Mouse (Mus musculus): ENCODE results near the gene Cd6. TPM values are rescaled to one million over a fixed set of nuclear protein-coding genes. Genes with fewer than 3 reads are reported as not detected.

Cd6 gene
- polyA plus RNA-seq, 1 experiment from 2014 or later: not detected

DNA sequence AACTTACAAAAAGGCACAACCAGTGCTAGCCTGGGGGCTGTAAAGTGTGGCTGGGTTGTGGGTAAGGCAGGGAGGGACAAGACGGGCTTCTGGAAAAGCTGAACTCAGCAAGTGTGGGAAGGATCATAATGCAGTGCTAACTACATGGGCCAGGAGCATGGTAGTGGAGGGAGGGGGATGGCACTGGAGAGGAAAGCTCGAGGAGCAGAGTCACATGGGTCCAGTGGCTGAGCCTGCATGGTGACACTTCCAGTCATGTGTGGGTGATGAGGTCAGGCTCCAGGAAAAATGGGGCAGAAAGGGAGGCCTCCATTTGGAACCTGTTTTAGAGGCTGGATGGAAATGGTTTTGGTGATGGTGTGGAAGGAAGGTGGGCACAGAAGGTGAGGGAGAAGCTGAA lies 26.7 kb upstream of the Cd6 start:
- H3K36me3 ChIP-seq: peaks cover 59% of the 10 kb centered on the region
- 50% methylated on average over 2 of the region's 2 CpGs for WGBS

DNA sequence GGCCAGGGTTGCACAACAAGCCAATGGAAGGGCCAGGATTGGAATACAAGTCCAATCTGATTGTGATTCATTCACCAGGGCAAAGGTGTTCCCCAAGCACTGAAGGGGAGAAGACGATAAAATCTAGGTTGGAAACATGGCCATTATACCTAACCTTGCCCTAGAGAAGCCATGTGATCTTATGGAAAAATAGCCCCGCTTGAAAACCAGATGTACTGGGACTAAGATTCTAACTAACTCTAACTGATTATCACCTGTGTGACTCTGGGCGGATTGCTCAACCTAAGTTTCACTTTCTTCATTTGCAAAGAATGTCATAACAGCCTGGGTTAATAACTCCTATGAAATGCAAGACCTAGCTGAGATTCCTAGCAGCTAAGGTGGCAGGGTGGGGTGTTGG lies 25.6 kb upstream of the Cd6 start:
- H3K4me1 ChIP-seq (replicated peaks): no peaks in the 10 kb centered on the region
- no peaks in the 10 kb centered on the region for H3K9me3 ChIP-seq
- no peak overlapping the region for H3K27ac ChIP-seq
- H3K27me3 ChIP-seq: no peaks in the 10 kb centered on the region
- H3K4me2 ChIP-seq (replicated peaks): no peak overlapping the region
- no peak overlapping the region for H3K4me3 ChIP-seq (replicated peaks)
- H3K9ac ChIP-seq (replicated peaks): no peak overlapping the region
- ATAC-seq: no peak
- 91% methylated on average over 3 of the region's 3 CpGs for WGBS
- H3K36me3 ChIP-seq: peaks cover 48% of the 10 kb centered on the region

More for the DNA sequence above, 26.7 kb upstream of the Cd6 start:
- Histone ChIP-seq H3K4me3 (replicated peaks) (no peak overlapping the region), H3K9ac (replicated peaks) (no peak overlapping the region), H3K27me3 (no peaks in the 10 kb centered on the region), H3K27ac (no peak overlapping the region; the same call in 1 of the 2 replicates), H3K9me3 (no peaks in the 10 kb centered on the region), H3K4me2 (replicated peaks) (no peak overlapping the region), H3K4me1 (replicated peaks) (no peaks in the 10 kb centered on the region)
- 0 out of 2 replicates have a peak, but pooled peaks have one; percentile 27 for ATAC-seq

- Histone ChIP-seq H3K4me2 (replicated peaks) (no peak overlapping the region), H3K9ac (replicated peaks) (no peak overlapping the region), H3K27me3 (no peaks in the 10 kb centered on the region), H3K27ac (no peak overlapping the region), H3K9me3 (no peaks in the 10 kb centered on the region), H3K4me1 (replicated peaks) (no peaks in the 10 kb centered on the region), H3K4me3 (replicated peaks) (no peak overlapping the region), H3K36me3 (no peaks in the 10 kb centered on the region)
- no peak for ATAC-seq
- 50% methylated on average over 3 of the region's 3 CpGs for WGBS
Observed at GRCm38 (mm10) chr19:10847311-10848087, 17.6 kb upstream of the Cd6 start.

DNA sequence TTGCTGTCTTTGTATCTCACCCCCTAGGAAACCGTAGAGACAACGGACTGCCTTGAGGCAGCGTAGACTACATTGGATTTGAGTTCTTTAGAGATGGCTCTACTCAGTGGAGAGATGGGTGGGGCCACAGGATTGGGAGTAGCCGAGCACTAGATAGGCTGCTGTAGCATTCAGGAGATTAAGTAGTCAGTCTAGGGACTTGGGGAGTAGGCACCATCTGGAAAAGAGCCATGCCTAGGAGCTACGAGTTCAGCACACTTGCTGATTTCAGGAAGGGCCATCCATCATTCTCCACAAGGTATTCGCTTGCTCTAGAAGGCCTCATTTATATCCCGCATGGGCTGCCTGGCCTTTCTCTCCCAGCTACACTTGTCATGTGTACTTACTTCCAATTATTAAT lies 16.3 kb upstream of the Cd6 start:
- Histone ChIP-seq H3K9ac (replicated peaks) (no peak overlapping the region), H3K27me3 (no peaks in the 10 kb centered on the region), H3K36me3 (no peaks in the 10 kb centered on the region), H3K27ac (no peak overlapping the region), H3K4me3 (replicated peaks) (no peak overlapping the region), H3K9me3 (no peaks in the 10 kb centered on the region), H3K4me1 (replicated peaks) (no peaks in the 10 kb centered on the region), H3K4me2 (replicated peaks) (no peak overlapping the region)
- ATAC-seq: no peak
- WGBS: 70% methylated on average over 7 of the region's 7 CpGs

GRCm38 (mm10) chr19:10845454-10845853 lies 15.6 kb upstream of the Cd6 start:
- WGBS: 86% methylated on average over 3 of the region's 3 CpGs

GRCm38 (mm10) chr19:10844206-10844605 lies 14.3 kb upstream of the Cd6 start:
- H3K4me1 ChIP-seq (replicated peaks): no peaks in the 10 kb centered on the region
- no peak overlapping the region for H3K4me3 ChIP-seq (replicated peaks)
- no peaks in the 10 kb centered on the region for H3K27me3 ChIP-seq
- H3K9ac ChIP-seq (replicated peaks): no peak overlapping the region
- 95% methylated on average over 5 of the region's 5 CpGs for WGBS
- no peak overlapping the region for H3K27ac ChIP-seq
- no peaks in the 10 kb centered on the region for H3K9me3 ChIP-seq
- no peaks in the 10 kb centered on the region for H3K36me3 ChIP-seq
- H3K4me2 ChIP-seq (replicated peaks): no peak overlapping the region
- ATAC-seq: no peak

More at GRCm38 (mm10) chr19:10845454-10845853, 15.6 kb upstream of the Cd6 start:
- no peaks in the 10 kb centered on the region for H3K4me1 ChIP-seq (replicated peaks)
- H3K27me3 ChIP-seq: no peaks in the 10 kb centered on the region
- no peaks in the 10 kb centered on the region for H3K36me3 ChIP-seq
- no peak overlapping the region for H3K27ac ChIP-seq
- H3K4me2 ChIP-seq (replicated peaks): no peak overlapping the region
- no peak overlapping the region for H3K4me3 ChIP-seq (replicated peaks)
- H3K9me3 ChIP-seq: no peaks in the 10 kb centered on the region
- ATAC-seq: no peak
- H3K9ac ChIP-seq (replicated peaks): no peak overlapping the region

- Histone ChIP-seq H3K4me2 (replicated peaks) (no peak overlapping the region), H3K27ac (no peak overlapping the region), H3K27me3 (no peaks in the 10 kb centered on the region), H3K36me3 (no peaks in the 10 kb centered on the region), H3K4me1 (replicated peaks) (no peaks in the 10 kb centered on the region), H3K4me3 (replicated peaks) (no peak overlapping the region), H3K9ac (replicated peaks) (no peak overlapping the region), H3K9me3 (no peaks in the 10 kb centered on the region)
- 58% methylated on average over 24 of the region's 24 CpGs for WGBS
- ATAC-seq: no peak
Observed at GRCm38 (mm10) chr19:10842914-10843313, 13.1 kb upstream of the Cd6 start.

DNA sequence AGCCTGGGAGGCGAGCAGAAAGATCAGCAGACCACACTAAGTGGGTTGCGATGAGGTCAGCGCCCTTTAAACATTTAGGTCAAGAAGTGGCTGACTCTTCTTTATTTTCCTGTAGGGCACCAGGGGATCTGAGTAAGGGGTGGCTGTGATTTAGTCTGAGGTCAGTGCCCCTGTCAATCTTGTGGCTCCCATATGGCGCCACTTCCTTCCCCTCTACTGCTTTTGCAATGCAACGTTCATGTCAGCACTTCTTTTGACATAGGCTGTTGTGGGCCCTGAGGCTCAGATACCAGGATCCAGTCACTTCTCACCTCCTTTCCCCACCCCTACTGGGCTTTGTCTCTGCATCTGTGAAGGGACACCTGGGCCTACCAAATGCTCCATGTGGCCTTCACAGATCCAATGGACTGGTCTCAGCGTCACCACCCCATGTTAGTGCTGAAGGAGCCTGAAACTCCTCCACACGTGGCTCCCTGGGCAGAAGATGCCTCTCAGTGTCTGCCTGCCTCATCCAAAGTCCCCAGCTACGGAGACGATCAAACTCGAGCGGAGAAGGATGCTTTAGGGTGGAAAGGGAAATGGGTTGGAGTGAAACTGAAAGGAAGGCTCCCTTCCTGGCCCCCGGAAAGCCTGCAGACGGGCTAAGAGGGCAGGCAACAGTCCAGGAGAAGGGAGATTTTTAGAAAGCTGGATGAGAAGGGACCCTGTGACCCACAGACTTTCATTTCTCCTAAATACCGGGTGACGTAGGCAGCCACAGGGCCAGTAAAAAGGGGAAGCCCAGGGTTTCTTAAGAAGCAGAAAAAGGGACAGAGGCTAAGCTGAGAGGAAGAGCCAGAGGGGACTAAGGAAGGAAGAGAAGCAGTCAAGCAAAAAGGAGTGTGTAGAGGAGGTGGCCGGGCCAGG lies 12.1 kb upstream of the Cd6 start:
- Histone ChIP-seq H3K9ac (replicated peaks) (no peak overlapping the region), H3K4me3 (replicated peaks) (no peak overlapping the region), H3K27me3 (no peaks in the 10 kb centered on the region), H3K27ac (no peak overlapping the region), H3K4me2 (replicated peaks) (no peak overlapping the region), H3K4me1 (replicated peaks) (no peaks in the 10 kb centered on the region), H3K9me3 (no peaks in the 10 kb centered on the region), H3K36me3 (no peaks in the 10 kb centered on the region)
- ATAC-seq: no peak
- 57% methylated on average over 16 of the region's 16 CpGs for WGBS

- ATAC-seq: no peak
- 84% methylated on average over 15 of the region's 15 CpGs for WGBS
- no peaks in the 10 kb centered on the region for H3K4me1 ChIP-seq (replicated peaks)
- no peak within 1 kb of the TSS for H3K27ac ChIP-seq
- H3K27me3 ChIP-seq: no peaks in the 10 kb centered on the region
- H3K9ac ChIP-seq (replicated peaks): no peak within 1 kb of the TSS
- H3K4me2 ChIP-seq (replicated peaks): no peak within 1 kb of the TSS
- no peaks in the 10 kb centered on the region for H3K9me3 ChIP-seq
- no peaks in the 10 kb centered on the region for H3K36me3 ChIP-seq
- H3K4me3 ChIP-seq (replicated peaks): no peak within 1 kb of the TSS
Observed at GRCm38 (mm10) chr19:10839010-10839892, 9.4 kb upstream of the Cd6 start, which contains the start of gene Slc15a3. Slc15a3 (plus strand) TSS chr19:10839727.

- Histone ChIP-seq H3K4me2 (replicated peaks) (no peak overlapping the region), H3K4me1 (replicated peaks) (no peaks in the 10 kb centered on the region), H3K9me3 (no peaks in the 10 kb centered on the region), H3K27ac (no peak overlapping the region), H3K36me3 (no peaks in the 10 kb centered on the region), H3K4me3 (replicated peaks) (no peak overlapping the region), H3K9ac (replicated peaks) (no peak overlapping the region), H3K27me3 (no peaks in the 10 kb centered on the region)
- WGBS: 69% methylated on average over 3 of the region's 3 CpGs
- ATAC-seq: no peak
Observed at GRCm38 (mm10) chr19:10835671-10836070, 5.8 kb upstream of the Cd6 start.

- Histone ChIP-seq H3K27me3 (no peaks in the 10 kb centered on the region), H3K27ac (no peak overlapping the region), H3K36me3 (no peaks in the 10 kb centered on the region), H3K4me1 (replicated peaks) (no peaks in the 10 kb centered on the region), H3K4me3 (replicated peaks) (no peak overlapping the region), H3K4me2 (replicated peaks) (no peak overlapping the region), H3K9me3 (no peaks in the 10 kb centered on the region), H3K9ac (replicated peaks) (no peak overlapping the region)
- WGBS: 76% methylated on average over 3 of the region's 3 CpGs
- no peak for ATAC-seq
Observed at GRCm38 (mm10) chr19:10833611-10834010, 3.8 kb upstream of the Cd6 start.
